Mouse (Mus musculus): Measurements from ENCODE around the gene Wdr63. TPM values are rescaled to one million over a fixed set of nuclear protein-coding genes. Genes with fewer than 3 reads are reported as not detected.

The Wdr63 gene
- total RNA-seq, 2 experiments from 2014 or later: not detected

DNA sequence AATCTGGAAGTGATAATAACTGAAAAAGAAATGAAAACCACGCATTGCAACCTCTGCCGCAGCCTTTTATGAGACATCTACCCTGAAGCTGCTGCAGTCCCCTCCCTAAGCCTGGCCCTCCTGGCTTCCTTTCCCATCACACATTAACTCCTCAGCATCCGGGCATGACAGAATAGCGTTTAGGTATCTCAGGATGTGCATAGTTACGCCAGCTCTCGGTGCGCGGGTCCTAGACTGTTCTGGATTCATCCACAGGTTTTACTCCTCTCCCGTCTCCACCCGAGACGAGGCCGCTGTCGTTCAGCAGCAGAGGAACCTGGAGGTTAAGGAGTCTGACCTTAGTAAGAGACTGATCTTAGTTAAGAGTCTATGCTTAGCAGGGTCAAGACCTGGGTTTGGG, 116.8 kb downstream of the Wdr63 start:
- 0 out of 2 replicates have a peak overlapping the region, but pooled peaks have one; percentile 2 for H3K27ac ChIP-seq
- DNase-seq: peak; percentile 28
- intact Hi-C loops (cut with DNase I): no loop called here
- peak overlapping the region; percentile 44 for H3K4me3 ChIP-seq
- TF ChIP-seq CTCF (IDR thresholded peaks at IDR 0.05): no peak

Other genes starting within 250 kb of the Wdr63 start
- gene Bcl10, start 185.3 kb downstream of the Wdr63 start, total RNA-seq (2021): 1 to 10 TPM; 9.6 to 9.8 TPM
- gene 2410004B18Rik, start 170.1 kb downstream of the Wdr63 start, total RNA-seq (2021): 10 to 100 TPM; 18.2 to 19.6 TPM
- gene Syde2, start 120.3 kb downstream of the Wdr63 start, total RNA-seq (2021): 1 to 10 TPM in 1 of 2 experiments, under 1 TPM in 1; 0.97 to 1.1 TPM
- not detected for gene Mcoln3, start 9.3 kb upstream of the Wdr63 start, total RNA-seq (2021)
- under 1 TPM in 1 of 2 experiments, not detected in 1; 0.74 TPM for gene Mcoln2, start 41.7 kb upstream of the Wdr63 start, total RNA-seq (2021)
- under 1 TPM; 0.10 to 0.14 TPM for gene Lpar3, start 112.8 kb upstream of the Wdr63 start, total RNA-seq (2021)